Mouse (Mus musculus): ENCODE measurements around the gene Qrsl1. TPM values are rescaled to one million over a fixed set of nuclear protein-coding genes. Genes with fewer than 3 reads are reported as not detected.

Qrsl1 gene
- polyA plus RNA-seq, 1 experiment from 2014 or later: 21.8 TPM

DNA sequence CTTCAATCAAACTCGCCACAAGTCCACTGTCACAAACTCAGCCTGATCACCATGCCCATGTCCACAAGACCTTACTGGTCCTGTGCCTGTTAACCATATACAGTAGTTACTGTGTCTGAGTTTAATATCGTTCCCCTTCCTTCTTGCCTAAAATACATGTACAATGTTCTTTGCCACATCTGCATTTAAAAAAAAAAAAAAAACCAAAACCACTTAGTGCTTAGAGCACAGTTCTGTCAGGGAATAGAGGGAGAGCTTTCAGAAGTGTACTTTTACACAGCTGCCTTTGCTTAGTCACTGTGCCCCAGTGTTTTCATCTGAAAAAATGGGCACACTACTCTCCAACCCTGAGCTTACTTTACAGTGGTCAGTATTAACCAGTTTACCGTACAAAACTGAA, 76.8 kb downstream of the Qrsl1 start:
- no peak overlapping the region for H3K4me3 ChIP-seq
- no peaks in the 10 kb centered on the region for H3K36me3 ChIP-seq
- H3K9me3 ChIP-seq: no peaks in the 10 kb centered on the region
- 86% methylated on average over 3 of the region's 3 CpGs for WGBS
- ATAC-seq (ENCODE audit: low FRiP score, low read depth): no peak
- H3K27me3 ChIP-seq: no peaks in the 10 kb centered on the region
- no peak overlapping the region for H3K9ac ChIP-seq
- H3K4me1 ChIP-seq: no peaks in the 10 kb centered on the region
- H3K27ac ChIP-seq: no peak overlapping the region
- no peak overlapping the region for H3K4me2 ChIP-seq (replicated peaks)

Other genes with a start within 250 kb of the Qrsl1 start
- gene Rtn4ip1, start 62 bp upstream of the Qrsl1 start, polyA plus RNA-seq (2015; fragmentation: Nextera tagmentation; extraction: Ambion mirVana): 14.9 and 16.1 TPM in 2 replicates
- gene Crybg1, start 247.1 kb upstream of the Qrsl1 start, polyA plus RNA-seq (2015; fragmentation: Nextera tagmentation; extraction: Ambion mirVana): 1.0 TPM in 2 replicates

Data from limb, embryonic 13.5 days (tissue).